Mouse (Mus musculus): Measurements from ENCODE around the gene Rnf31.

DNA sequence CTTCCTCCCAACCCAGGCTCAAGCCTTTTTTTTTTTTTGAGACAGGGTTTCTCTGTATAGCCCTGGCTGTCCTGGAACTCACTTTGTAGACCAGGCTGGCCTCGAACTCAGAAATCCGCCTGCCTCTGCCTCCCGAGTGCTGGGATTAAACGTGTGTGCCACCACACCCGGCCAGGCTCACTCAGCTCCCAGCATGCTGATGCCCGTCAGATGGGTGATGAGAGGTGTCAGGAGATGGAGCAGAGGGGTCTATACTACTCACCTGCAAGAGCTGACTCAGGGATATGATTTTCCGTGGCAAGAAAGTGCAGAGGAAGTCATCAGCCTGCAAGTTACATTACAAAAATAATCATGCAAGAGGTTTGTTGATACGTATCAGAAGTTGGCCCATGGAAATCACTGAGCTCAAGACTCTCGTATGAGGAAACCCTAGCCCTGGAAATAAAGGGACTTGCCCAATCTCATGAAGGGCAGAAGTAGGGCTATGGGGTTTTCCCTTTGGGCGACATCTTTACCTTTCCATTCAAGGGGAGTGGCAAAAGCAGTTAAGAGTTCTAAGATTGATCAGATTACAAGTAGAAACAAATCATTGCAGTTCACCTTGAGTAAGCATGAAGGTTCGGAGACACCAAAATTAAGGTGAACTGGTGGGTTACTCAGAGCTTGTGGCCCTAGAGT, 1.6 kb upstream of the Rnf31 start:
- TF ChIP-seq POLR2A (IDR thresholded peaks at IDR 0.05; ENCODE audit: low read depth, low read length) (no peak), CTCF (IDR thresholded peaks at IDR 0.05; ENCODE audit: extremely low read depth, insufficient read depth, insufficient read length, insufficient replicate concordance) (no peak)
